Comparison of ENCODE assay signal across 9 mouse cellular contexts in genomic region chr2:71090660-71091445, GRCm38 (mm10). TPM values are rescaled to one million over a fixed set of nuclear protein-coding genes. Genes with fewer than 3 reads are reported as not detected.
DNase-seq lines count a peak whose midpoint lies in the region; ATAC-seq and TF ChIP-seq lines count a peak whose summit lies in the region.
"Had no signal": no experiment of that assay in that cellular context is flagged by ENCODE, and none has a peak within 500 bp of the region (broad histone marks: within the 10 kb centered on the region; RNA-seq: fewer than 3 reads in every experiment).

No protein-coding gene starts in this region.

- TF ChIP-seq CTCF in lung, embryonic 14.5 days (IDR thresholded peaks at IDR 0.05; ENCODE audit: low read depth): peak; percentile 50
- TF ChIP-seq CTCF in intestine, postnatal 0 days (IDR thresholded peaks at IDR 0.05; ENCODE audit: low read depth): peak; percentile 62
- peak; percentile 65 for TF ChIP-seq CTCF in stomach, postnatal 0 days (IDR thresholded peaks at IDR 0.05; ENCODE audit: low read depth)

- no peaks in the 10 kb centered on the region for H3K27me3 ChIP-seq in lung, embryonic 14.5 days (ENCODE audit: insufficient read depth, low read length)
- H3K27me3 ChIP-seq in intestine, postnatal 0 days (replicated peaks; ENCODE audit: control insufficient read depth, insufficient read depth, low read length): no peaks in the 10 kb centered on the region
- no peaks in the 10 kb centered on the region for H3K27me3 ChIP-seq in stomach, postnatal 0 days (ENCODE audit: control insufficient read depth, insufficient read depth, low read length)

- H3K4me2 ChIP-seq in lung, embryonic 14.5 days: no peak overlapping the region
- no peak overlapping the region for H3K4me2 ChIP-seq in intestine, postnatal 0 days (replicated peaks; ENCODE audit: low read depth)
- H3K4me2 ChIP-seq in stomach, postnatal 0 days (replicated peaks; ENCODE audit: low read depth): no peak overlapping the region

- no peak overlapping the region for H3K27ac ChIP-seq in lung, embryonic 14.5 days (ENCODE audit: low read depth)
- no peak overlapping the region for H3K27ac ChIP-seq in intestine, postnatal 0 days (ENCODE audit: low read depth, low read length)
- H3K27ac ChIP-seq in stomach, postnatal 0 days (replicated peaks): peak overlapping the region; percentile 20; the same call in 1 of the 2 replicates

- H3K9me3 ChIP-seq in lung, embryonic 14.5 days (ENCODE audit: low read depth, low read length): no peaks in the 10 kb centered on the region
- no peaks in the 10 kb centered on the region for H3K9me3 ChIP-seq in intestine, postnatal 0 days (ENCODE audit: control insufficient read depth)
- H3K9me3 ChIP-seq in stomach, postnatal 0 days (ENCODE audit: control insufficient read depth, low read length): no peaks in the 10 kb centered on the region

- H3K36me3 ChIP-seq in lung, embryonic 14.5 days (ENCODE audit: insufficient read depth): peaks cover 34% of the 10 kb centered on the region; the same call in 1 of the 2 replicates
- H3K36me3 ChIP-seq in intestine, postnatal 0 days (ENCODE audit: control insufficient read depth, insufficient read depth): peaks cover 41% of the 10 kb centered on the region
- H3K36me3 ChIP-seq in stomach, postnatal 0 days (ENCODE audit: control insufficient read depth, insufficient read depth, low read length): peaks cover 7% of the 10 kb centered on the region; the same call in 1 of the 2 replicates

- 79% methylated on average over 4 of the region's 4 CpGs for WGBS in lung, embryonic 14.5 days
- WGBS in intestine, postnatal 0 days: 77% methylated on average over 4 of the region's 4 CpGs
- WGBS in stomach, postnatal 0 days: 74% methylated on average over 4 of the region's 4 CpGs

- no peak overlapping the region for H3K9ac ChIP-seq in lung, embryonic 14.5 days
- H3K9ac ChIP-seq in intestine, postnatal 0 days (ENCODE audit: low read depth, low read length): no peak overlapping the region
- no peak overlapping the region for H3K9ac ChIP-seq in stomach, postnatal 0 days (ENCODE audit: low read length)

- peak; percentile 28 for DNase-seq in embryo, embryonic 11 days
- no peak for DNase-seq in embryo, embryonic 10 days (ENCODE audit: low spot score)
- peak; percentile 55 for DNase-seq in lung, embryonic 14.5 days
- no peak for DNase-seq in lung, adult 18-20 months
- DNase-seq in stomach, postnatal 0 days (ENCODE audit: low spot score): peak; percentile 54
- no peak for DNase-seq in layer of hippocampus, postnatal 10 days (ENCODE audit: low spot score in 2 of 2)
- no peak for DNase-seq in frontal cortex, postnatal 36 days (ENCODE audit: low spot score in 2 of 2)

- TF ChIP-seq EP300 in stomach, postnatal 0 days (optimal IDR thresholded peaks at IDR 0.05): no peak

- ATAC-seq in lung, embryonic 14.5 days (ENCODE audit: insufficient read depth): no peak
- ATAC-seq in intestine, postnatal 0 days: no peak
- 0 out of 2 replicates have a peak, but pooled peaks have one; percentile 38 for ATAC-seq in stomach, postnatal 0 days (ENCODE audit: low FRiP score, low TSS enrichment)

- H3K4me1 ChIP-seq in lung, embryonic 14.5 days (ENCODE audit: insufficient read depth): no peaks in the 10 kb centered on the region
- H3K4me1 ChIP-seq in intestine, postnatal 0 days (replicated peaks; ENCODE audit: control insufficient read depth, insufficient read depth, low read length): 0 out of 2 replicates have a peak, but pooled peaks cover 3% of the 10 kb centered on the region
- no peaks in the 10 kb centered on the region for H3K4me1 ChIP-seq in stomach, postnatal 0 days (replicated peaks; ENCODE audit: control insufficient read depth, insufficient read depth)

- H3K4me3 ChIP-seq in lung, embryonic 14.5 days (ENCODE audit: low read depth, low read length): no peak overlapping the region
- H3K4me3 ChIP-seq in intestine, postnatal 0 days (ENCODE audit: low read depth, low read length): no peak overlapping the region
- H3K4me3 ChIP-seq in stomach, postnatal 0 days (ENCODE audit: low read depth, low read length): no peak overlapping the region

RNA-seq across cellular contexts. Expression of gene Cybrd1, which starts 26.9 kb away (rescaled TPM):
- polyA plus RNA-seq in lung, embryonic 14.5 days (2014; fragmentation: Nextera tagmentation; extraction: Ambion mirVana): 1.2 and 1.3 TPM in 2 replicates
- polyA plus RNA-seq in intestine, postnatal 0 days (2015; fragmentation: Nextera tagmentation; extraction: Ambion mirVana): 7.1 and 7.7 TPM in 2 replicates
- 10.2 and 13.0 TPM in 2 replicates for polyA plus RNA-seq in stomach, postnatal 0 days (2015; fragmentation: Nextera tagmentation; extraction: Ambion mirVana)
- total RNA-seq in layer of hippocampus, postnatal 10 days (2021): 10 to 100 TPM; 12.0 to 12.8 TPM
- polyA plus RNA-seq: C2C12 had no signal

RNA-seq across cellular contexts. Expression of gene Mettl8, which starts 35.5 kb away (rescaled TPM):
- 15.8 and 19.6 TPM in 2 replicates for polyA plus RNA-seq in lung, embryonic 14.5 days (2014; fragmentation: Nextera tagmentation; extraction: Ambion mirVana)
- polyA plus RNA-seq in intestine, postnatal 0 days (2015; fragmentation: Nextera tagmentation; extraction: Ambion mirVana): 5.9 and 6.0 TPM in 2 replicates
- polyA plus RNA-seq in stomach, postnatal 0 days (2015; fragmentation: Nextera tagmentation; extraction: Ambion mirVana): 7.7 and 9.2 TPM in 2 replicates
- 10 to 100 TPM; 14.3 to 15.0 TPM for total RNA-seq in layer of hippocampus, postnatal 10 days (2021)

RNA-seq across cellular contexts. Expression of gene Dcaf17, which starts 35.7 kb away (rescaled TPM):
- polyA plus RNA-seq in lung, embryonic 14.5 days (2014; fragmentation: Nextera tagmentation; extraction: Ambion mirVana): 28.1 and 28.6 TPM in 2 replicates
- polyA plus RNA-seq in intestine, postnatal 0 days (2015; fragmentation: Nextera tagmentation; extraction: Ambion mirVana): 17.4 and 19.3 TPM in 2 replicates
- polyA plus RNA-seq in stomach, postnatal 0 days (2015; fragmentation: Nextera tagmentation; extraction: Ambion mirVana): 26.6 and 28.7 TPM in 2 replicates
- total RNA-seq in layer of hippocampus, postnatal 10 days (2021): 10 to 100 TPM; 15.1 to 15.2 TPM

Comparison
In these comparisons a context has a peak if more than half of its experiments do, and no peak if none do; other contexts are left out.
1. DNase-seq: peak in embryo, embryonic 11 days (single experiment), lung, embryonic 14.5 days (single experiment) and stomach, postnatal 0 days (single experiment); none in embryo, embryonic 10 days (single experiment), lung, adult 18-20 months (0 of 2), layer of hippocampus, postnatal 10 days (0 of 2) and frontal cortex, postnatal 36 days (0 of 2).
2. Peak in every context shown above with its lines, with median percentiles within 50 percentile points of each other: CTCF ChIP-seq.